Mouse (Mus musculus): ENCODE measurements around the gene Spic.
A peak's percentile ranks its signal among the peaks of the same experiment; 100 is the strongest.
"Not testable (repeated sequence)": the region's sequence is repeated elsewhere in the genome, so short reads cannot be mapped to it uniquely, and the experiment has no call there.

Gene Spic

DNA sequence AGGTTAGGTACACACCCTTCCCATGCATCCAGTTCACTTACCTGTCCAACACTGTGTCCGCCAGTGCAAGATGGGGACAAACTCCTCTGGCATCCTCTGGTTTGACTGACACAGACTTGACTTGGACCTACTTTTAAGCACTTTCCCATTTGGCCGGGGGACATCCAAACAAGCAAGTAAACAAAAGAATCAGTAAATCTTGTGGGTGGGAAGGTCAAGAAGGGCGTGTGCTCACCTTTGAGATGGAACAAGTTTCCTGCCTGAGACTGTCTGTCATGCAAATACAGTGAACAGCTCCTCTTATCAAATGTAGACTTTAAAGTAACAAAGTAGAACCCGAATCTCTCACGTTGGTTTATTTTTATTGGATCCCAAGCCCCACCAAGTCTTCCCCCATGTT lies at the start of gene Spic:
Gene Spic, minus strand, starts transcription at position 91 of the 400 bp plus-strand sequence.
- no peak for DNase-seq (ENCODE audit: low spot score in 2 of 2)

GRCm38 (mm10) chr10:88732309-88732622 lies 47.5 kb upstream of the Spic start:
- no peak for DNase-seq (ENCODE audit: low spot score in 2 of 2)

DNA sequence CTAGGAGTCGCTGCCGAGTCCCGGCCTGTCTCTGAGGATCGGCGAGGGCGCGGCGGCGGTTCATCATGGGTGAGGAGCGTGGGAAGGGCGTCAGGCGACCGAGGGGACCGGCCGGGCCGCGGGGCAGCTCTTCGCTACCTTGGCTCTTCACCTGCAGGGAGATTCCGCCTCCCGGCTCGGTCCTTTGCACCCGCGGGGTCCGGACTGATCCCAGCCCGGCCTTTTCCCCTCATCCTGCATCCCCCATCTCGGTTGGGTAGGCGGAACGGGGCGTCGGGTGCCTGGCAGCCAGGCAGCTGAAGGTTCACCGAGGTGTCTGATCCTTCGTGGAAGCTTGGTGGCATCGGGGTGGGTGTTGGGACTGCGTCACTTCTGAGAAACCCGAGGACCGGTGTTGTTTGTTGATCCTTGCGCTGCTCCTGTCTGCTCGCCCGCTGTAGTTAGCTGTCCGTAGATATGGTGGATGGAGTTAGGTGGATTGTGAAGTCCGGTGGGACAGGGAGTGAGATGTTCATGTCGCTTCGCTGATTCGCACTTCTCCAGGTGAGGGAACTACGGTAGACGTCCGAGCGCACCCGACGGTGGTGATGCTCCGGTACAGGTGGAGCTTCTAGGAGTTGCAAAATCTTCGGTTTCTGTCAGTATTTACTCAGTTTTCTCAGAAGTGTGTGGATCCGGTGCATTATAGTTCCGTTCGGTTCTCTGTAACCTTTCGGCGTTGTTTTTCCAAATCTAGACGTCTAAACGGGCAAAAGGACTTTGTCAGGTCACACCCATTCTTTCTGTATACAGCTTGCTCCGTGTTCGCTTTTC lies 46.9 kb upstream of the Spic start:
- peak; percentile 17 to 30 for DNase-seq (ENCODE audit: low spot score in 2 of 2)

- DNase-seq (ENCODE audit: low spot score in 2 of 2), result peak; percentile 93
Measured at GRCm38 (mm10) chr10:88730571-88731495, 46.0 kb upstream of the Spic start, which contains the start of gene Arl1. Arl1 (plus strand) TSS chr10:88730858.

DNA sequence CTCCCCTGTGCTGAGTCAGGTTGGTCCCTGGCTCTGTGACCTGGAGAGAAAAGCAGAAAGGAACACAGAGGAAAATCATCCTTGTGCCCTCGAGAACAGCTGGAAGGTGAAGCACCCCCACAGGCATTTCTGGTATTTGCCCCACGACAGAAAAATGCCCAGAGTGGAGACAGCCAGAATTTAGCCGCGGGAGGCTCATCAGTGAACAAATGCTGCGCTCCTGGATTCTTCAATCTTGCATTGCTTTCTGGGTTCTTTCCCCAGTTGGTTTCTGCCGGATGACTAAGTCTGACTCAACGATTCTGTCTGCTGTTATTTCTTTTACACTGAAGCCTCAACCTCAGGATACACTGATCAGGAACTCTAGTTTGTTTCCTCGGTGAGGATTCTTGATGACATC lies 43.4 kb upstream of the Spic start:
- DNase-seq (ENCODE audit: low spot score in 2 of 2), result no peak

DNA sequence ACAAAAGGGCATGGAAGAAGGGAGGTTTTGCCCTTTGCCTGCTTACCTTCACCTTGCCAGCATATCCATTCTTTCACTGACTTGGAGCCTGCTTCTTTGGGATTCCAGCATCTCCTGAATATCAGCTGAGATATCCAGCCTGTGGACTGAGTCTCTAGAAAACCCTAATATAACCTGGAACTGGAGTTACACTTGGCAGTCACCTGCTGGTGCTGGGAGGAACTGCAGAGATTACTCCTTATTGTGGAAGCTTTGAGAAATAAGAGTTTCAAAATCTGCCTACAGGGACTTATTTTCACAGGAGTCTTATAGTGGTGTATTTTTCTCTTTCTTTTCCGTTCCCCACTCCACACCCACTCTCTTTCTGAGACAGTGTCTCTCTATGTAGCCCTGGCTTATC lies 42.3 kb upstream of the Spic start:
- peak; percentile 32 to 78 for DNase-seq (ENCODE audit: low spot score in 2 of 2)

DNA sequence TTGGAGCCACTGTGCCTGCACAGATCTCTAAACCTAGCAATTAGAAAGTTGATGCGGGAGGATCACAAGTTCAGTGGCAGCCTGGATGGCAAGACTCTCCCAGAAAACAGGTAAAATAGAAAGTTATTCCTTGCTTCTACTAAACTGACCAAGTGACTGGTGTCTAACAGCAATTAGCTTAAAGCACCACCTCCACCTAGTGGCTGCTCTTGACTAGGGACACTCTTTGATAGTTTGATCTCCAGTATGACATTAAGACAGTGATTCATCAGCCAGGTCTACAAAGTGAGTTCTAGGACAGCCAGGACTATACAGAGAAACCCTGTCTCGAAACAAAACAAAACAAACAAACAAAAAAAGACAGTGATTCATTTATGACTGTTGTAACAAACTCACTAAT lies 40.5 kb upstream of the Spic start:
- DNase-seq (ENCODE audit: low spot score in 2 of 2), result peak in 1 of 2 experiments; percentile 23

DNA sequence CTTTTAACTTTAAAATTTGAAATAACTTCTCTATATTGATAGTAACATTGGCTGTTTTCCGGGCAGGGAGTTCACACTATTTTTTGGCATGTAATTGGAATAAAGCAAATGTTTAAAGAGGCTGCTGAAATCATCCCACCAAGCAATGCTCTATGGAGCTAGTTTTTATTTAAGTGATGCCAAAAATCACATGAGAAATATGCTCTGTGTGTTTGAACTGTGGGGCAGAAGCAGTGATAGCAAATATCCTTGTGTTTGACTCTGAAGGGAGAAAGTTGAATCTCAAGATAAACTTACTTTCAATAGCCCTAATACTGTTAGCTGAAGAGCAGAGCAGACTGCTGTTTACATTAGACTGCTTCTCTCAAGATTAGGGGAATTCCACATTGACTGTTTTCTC lies 34.8 kb upstream of the Spic start:
- DNase-seq (ENCODE audit: low spot score in 2 of 2), result no peak

GRCm38 (mm10) chr10:88717756-88718025 lies 32.9 kb upstream of the Spic start:
- DNase-seq (ENCODE audit: low spot score in 2 of 2), result no peak

DNA sequence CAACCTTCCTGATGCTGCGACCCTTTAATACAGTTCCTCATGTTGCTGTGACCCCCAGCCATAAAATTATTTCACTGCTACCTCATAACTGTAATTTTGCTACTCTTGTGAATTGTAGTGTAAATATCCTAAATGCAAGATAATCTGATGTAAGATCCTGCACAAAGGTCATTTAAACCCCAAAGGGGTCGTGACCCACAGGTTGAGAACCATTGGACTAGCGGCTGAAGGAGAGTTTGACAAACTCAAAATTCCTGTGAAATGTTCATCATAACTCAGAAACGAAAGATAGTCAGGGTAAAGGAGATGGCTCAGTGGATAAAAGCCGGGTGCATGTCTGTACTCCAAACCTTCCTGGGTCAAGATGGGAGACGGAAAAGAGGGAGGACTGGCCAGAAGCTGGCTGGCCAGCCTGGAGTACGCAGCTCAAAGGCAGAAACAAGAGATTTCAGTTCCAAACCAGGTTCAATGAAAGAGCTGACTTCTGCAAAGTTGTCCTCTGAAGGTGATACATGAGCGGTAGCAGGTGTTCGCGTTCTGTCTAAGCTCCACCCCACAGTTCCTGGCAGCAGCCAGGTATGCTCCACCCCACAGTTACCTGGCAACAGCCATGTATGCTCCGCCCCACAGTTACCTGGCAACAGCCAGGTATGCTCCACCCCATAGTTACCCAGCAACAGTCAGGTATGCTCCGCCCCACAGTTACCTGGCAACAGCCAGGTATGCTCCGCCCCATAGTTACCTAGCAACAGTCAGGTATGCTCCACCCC lies 32.4 kb upstream of the Spic start:
- DNase-seq (ENCODE audit: low spot score in 2 of 2), result no peak

DNA sequence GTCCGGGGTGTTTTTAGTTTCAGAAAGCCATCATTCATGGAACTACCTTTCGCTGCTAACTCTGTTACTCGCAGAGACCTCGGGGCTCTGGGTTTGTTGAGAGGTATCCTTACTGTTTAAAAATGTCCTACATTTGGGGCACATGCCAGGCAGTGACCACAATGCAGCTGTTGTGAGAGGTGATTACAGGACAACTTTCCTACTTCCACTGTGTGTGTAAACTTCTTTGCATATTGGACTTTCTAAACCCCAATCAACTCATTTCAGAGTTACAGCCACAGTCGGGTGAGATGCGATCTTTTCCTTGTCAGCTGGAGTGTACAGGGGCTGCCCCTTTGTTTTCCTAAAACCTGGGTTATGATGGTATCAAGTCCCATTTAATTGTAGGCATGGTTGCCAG lies 30.8 kb upstream of the Spic start:
- DNase-seq (ENCODE audit: low spot score in 2 of 2), result no peak

- no peak for DNase-seq (ENCODE audit: low spot score in 2 of 2)
Measured at GRCm38 (mm10) chr10:88714744-88715143, 29.9 kb upstream of the Spic start.

GRCm38 (mm10) chr10:88712359-88712758 lies 27.5 kb upstream of the Spic start:
- DNase-seq (ENCODE audit: low spot score in 2 of 2), result no peak

- peak; percentile 65 to 67 for DNase-seq (ENCODE audit: low spot score in 2 of 2)
Measured at GRCm38 (mm10) chr10:88708671-88709523, 24.1 kb upstream of the Spic start.

DNA sequence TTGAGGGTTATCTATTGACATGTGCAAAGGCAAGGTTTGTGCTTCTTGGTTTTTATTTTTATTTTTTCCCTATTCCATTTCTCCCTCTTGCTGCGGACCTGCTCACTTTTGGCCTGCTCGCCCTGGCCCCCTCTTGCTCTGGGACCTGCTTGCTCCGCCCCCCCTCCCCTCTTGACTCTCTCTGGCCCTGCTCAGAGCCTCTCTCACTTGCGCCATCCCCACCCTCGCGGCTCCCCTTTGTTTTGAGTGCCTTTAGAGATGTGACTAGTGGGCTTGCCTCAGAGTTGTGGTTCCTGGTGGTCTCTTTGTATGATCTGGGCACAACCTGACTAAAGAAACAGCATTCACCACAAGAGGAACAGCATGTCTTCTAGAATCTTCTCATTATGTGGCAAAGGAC lies 16.1 kb upstream of the Spic start:
- DNase-seq (ENCODE audit: low spot score in 2 of 2), result no peak

DNA sequence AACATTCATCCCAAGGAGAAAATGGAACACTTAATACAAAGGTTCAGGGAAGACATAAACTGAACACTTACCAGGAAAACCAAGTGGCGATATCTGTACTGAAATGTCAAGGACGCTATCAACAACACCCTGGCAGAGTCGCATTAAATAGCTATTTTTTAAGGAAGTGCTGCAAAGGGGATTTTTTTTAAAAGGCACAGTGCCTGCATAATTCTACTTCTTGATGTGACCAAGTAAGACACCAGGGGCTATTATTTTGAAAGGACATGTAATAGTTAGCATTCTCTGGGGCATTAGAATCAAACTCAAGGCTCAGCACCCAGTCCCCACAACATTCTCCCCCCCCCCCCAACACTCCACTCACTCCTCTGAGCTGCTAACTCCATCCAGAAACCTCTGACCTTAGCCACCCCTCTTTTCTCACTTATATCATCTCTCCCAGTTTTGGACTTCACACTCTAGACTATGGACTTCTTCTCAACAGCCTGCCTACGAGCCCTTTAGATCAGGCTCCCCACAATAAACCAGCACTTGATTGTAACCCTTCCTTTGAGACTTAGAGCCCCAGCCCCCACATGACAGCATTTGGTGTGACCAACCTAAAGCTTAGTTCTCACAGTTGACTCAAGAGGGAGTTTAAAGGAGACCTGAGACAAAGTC lies 1.8 kb downstream of the Spic start:
- no peak for DNase-seq (ENCODE audit: low spot score in 2 of 2)

DNA sequence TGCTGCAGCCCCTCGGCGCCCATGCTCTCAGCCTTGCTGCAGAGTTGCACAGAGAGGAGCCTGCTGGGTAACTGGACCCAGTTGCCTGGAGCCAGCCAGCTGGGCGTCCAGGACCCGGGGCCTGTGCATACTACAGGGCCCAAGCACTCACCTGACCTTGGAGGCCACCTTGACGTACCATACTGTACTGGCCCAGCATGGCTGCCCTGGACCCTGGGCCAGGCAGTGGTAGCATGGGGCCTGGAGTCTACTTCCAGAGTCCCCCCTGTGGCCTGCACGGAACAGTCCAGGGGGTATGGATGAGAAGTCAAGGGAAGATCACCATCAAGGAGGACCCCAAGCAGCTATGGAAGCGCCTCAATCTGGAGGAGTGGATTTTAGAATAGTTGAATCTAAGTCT lies 12.0 kb downstream of the Spic start:
- DNase-seq (ENCODE audit: low spot score in 2 of 2), result no peak

- DNase-seq (ENCODE audit: low spot score in 2 of 2), result no peak
Measured at GRCm38 (mm10) chr10:88672123-88672522, 12.7 kb downstream of the Spic start.

DNA sequence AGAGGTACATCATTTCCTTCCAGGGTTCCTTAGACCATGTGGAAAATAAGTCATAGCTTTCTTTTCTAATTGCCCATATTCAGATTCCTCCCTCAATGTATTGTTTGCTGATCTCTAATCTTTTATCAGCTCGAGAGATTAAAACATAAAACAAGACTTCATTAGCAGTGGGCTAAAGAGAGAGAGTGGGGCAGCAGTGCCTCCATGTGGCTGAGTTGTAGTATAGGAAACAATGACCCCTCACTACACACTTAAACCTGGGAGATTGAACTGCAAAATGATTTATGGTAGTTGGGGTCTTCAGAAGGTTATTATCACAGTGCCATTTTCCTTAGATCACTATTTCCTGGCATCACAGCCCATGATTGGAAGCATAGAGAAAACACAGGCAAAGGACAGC lies 15.1 kb downstream of the Spic start:
- DNase-seq (ENCODE audit: low spot score in 2 of 2), result peak; percentile 21 to 26

DNA sequence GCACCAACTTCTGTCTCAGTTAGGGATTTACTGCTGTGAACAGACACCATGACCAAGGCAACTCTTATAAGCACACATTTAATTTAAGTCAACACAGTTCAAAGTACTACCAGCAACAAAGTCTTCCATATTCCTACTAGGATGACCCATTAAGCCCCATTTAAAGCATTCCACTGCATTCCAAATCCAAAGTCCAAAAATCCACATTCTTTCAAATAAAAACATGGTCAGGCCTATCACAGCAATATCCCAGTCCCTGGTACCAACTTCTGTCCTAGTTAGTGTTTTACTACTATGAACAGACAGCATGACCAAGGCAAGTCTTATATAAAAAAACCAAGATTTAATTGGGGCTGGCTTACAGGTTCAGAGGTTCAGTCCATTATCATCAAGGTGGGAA lies 21.0 kb downstream of the Spic start:
- DNase-seq (ENCODE audit: low spot score in 2 of 2), result not testable (repeated sequence)

DNA sequence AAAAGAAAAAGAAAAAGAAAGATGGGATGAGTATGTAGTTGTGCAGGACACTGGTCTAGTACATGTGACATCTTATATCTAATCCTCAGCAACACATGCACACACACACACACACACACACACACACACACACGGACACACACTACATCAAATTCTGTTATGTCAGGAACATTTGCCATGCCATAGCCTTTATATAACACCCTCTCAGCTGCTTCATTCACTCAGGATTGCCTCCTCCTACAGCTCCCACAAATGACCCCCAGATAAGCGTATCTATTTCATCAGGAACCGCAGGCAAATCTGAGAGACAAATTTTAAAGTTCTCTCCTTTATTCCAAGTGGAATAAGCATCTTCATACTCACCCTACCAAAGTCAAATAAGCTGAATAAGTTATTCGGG lies 25.9 kb downstream of the Spic start:
- DNase-seq (ENCODE audit: low spot score in 2 of 2), result no peak

Data from frontal cortex, postnatal 36 days (tissue).